Comparison of ENCODE assay signal across 9 mouse cellular contexts in genomic region chr11:72302230-72302629, GRCm38 (mm10). TPM values are rescaled to one million over a fixed set of nuclear protein-coding genes. Genes with fewer than 3 reads are reported as not detected.
A peak's percentile ranks its signal among the peaks of the same experiment; 100 is the strongest.
DNase-seq lines count a peak whose midpoint lies in the region.
"Had no signal": no experiment of that assay in that cellular context is flagged by ENCODE, and none has a peak within 500 bp of the region (broad histone marks: within the 10 kb centered on the region; RNA-seq: fewer than 3 reads in every experiment).

No protein-coding gene starts in this region.

- intact Hi-C loops in left cerebral cortex, postnatal 25 days (cut with DNase I), result no loop called here

- peak; percentile 25 for DNase-seq in 3T3-L1 (ENCODE audit: low read depth, low spot score)
- DNase-seq in adrenal gland, postnatal 14 days, result peak; percentile 54
- peak; percentile 36 for DNase-seq in gastrocnemius, adult 18-20 months (ENCODE audit: low spot score)
- DNase-seq in kidney, adult 18-20 months, result peak; percentile 17
- peak; percentile 50 to 80 for DNase-seq in left cerebral cortex, postnatal 25 days (ENCODE audit: low spot score in 2 of 2)
- peak; percentile 58 to 61 for DNase-seq in right cerebral cortex, adult 2 months (ENCODE audit: low spot score in 2 of 2)
- no peak for DNase-seq in thymus, adult 18-20 months
- DNase-seq in urinary bladder, adult 2 months (ENCODE audit: low spot score), result no peak

RNA-seq across cellular contexts. Expression of gene Xaf1, which starts 0.8 kb away (rescaled TPM):
- 15.3 and 16.5 TPM in 2 replicates for total RNA-seq in adrenal gland, postnatal 14 days (2021)
- 1 to 10 TPM; 2.3 to 2.8 TPM for total RNA-seq in gastrocnemius, adult 18-20 months (2021)
- total RNA-seq in left cerebral cortex, postnatal 25 days (2021), result 1 to 10 TPM; 3.9 TPM
- 34.1 and 37.8 TPM in 2 replicates for polyA plus RNA-seq in urinary bladder, adult 2 months (2012; rRNA removed)

RNA-seq across cellular contexts. Expression of gene Fbxo39, which starts 12.0 kb away (rescaled TPM):
- not detected in 2 replicates for total RNA-seq in adrenal gland, postnatal 14 days (2021)
- total RNA-seq in gastrocnemius, adult 18-20 months (2021), result not detected
- total RNA-seq in left cerebral cortex, postnatal 25 days (2021), result not detected
- 0.07 and 0.10 TPM in 2 replicates for polyA plus RNA-seq in urinary bladder, adult 2 months (2012; rRNA removed)
- polyA plus RNA-seq: limb, embryonic 12.5 days had no signal

RNA-seq across cellular contexts. Expression of gene Slc13a5, which starts 35.2 kb away (rescaled TPM):
- 0.11 and 0.15 TPM in 2 replicates for total RNA-seq in adrenal gland, postnatal 14 days (2021)
- not detected for total RNA-seq in gastrocnemius, adult 18-20 months (2021)
- total RNA-seq in left cerebral cortex, postnatal 25 days (2021), result 10 to 100 TPM; 18.0 to 19.6 TPM
- 0.16 and 0.39 TPM in 2 replicates for polyA plus RNA-seq in urinary bladder, adult 2 months (2012; rRNA removed)
- polyA plus RNA-seq: limb, embryonic 12.5 days had no signal

Comparison
In these comparisons a context has a peak if more than half of its experiments do, and no peak if none do; other contexts are left out.
1. DNase-seq: peak in 3T3-L1 (single experiment), adrenal gland, postnatal 14 days (single experiment), gastrocnemius, adult 18-20 months (single experiment), kidney, adult 18-20 months (single experiment), left cerebral cortex, postnatal 25 days (2 of 2) and right cerebral cortex, adult 2 months (2 of 2); none in thymus, adult 18-20 months (0 of 2) and urinary bladder, adult 2 months (single experiment).
2. RNA of gene Slc13a5, which starts 35.2 kb away (total RNA-seq): 18.0 to 19.6 TPM in left cerebral cortex, postnatal 25 days; 0.11 to 0.15 TPM in adrenal gland, postnatal 14 days and not detected in gastrocnemius, adult 18-20 months; every median in the first group is over 10 times any median in the second.